In genomic region chr14:61414199-61414598, GRCm38 (mm10) we compare ENCODE assay signal across 14 mouse cellular contexts.
"Had no signal": no experiment of that assay in that cellular context is flagged by ENCODE, and none has a peak within 500 bp of the region (broad histone marks: within the 10 kb centered on the region; RNA-seq: fewer than 3 reads in every experiment).

No protein-coding gene starts in this region.

- H3K27ac ChIP-seq: kidney, postnatal 0 days; limb, embryonic 15.5 days; liver, embryonic 12.5 days had no signal

- H3K4me3 ChIP-seq: limb, embryonic 15.5 days; liver, embryonic 12.5 days had no signal

- H3K27me3 ChIP-seq: limb, embryonic 15.5 days; liver, embryonic 12.5 days had no signal

- H3K9ac ChIP-seq: limb, embryonic 15.5 days; liver, embryonic 12.5 days; lung, embryonic 14.5 days had no signal

- H3K4me2 ChIP-seq: limb, embryonic 15.5 days; liver, embryonic 12.5 days; lung, embryonic 14.5 days had no signal

- ATAC-seq: liver, embryonic 12.5 days had no signal

- DNase-seq: kidney, adult 11 months; kidney, adult 9 months; kidney, postnatal 36 days; layer of hippocampus, adult 9-11 months; layer of hippocampus, postnatal 36 days; lung, embryonic 14.5 days; lung, postnatal 10 days; lung, postnatal 4 days; right cerebral cortex, adult 18-20 months; right cerebral cortex, postnatal 25 days; thymus, postnatal 4 days had no signal

- H3K36me3 ChIP-seq: limb, embryonic 15.5 days; liver, embryonic 12.5 days had no signal

- H3K9me3 ChIP-seq: limb, embryonic 15.5 days; liver, embryonic 12.5 days had no signal
